Mouse (Mus musculus) kidney, postnatal 10 days (tissue): ENCODE measurements around the gene Cd81.

ENCODE experiments used
- DNase-seq: peaks from one replicate; pipeline ENCODE4 v3.0.0; 2021; ENCODE audit warnings: mixed read lengths

Gene Cd81

DNA sequence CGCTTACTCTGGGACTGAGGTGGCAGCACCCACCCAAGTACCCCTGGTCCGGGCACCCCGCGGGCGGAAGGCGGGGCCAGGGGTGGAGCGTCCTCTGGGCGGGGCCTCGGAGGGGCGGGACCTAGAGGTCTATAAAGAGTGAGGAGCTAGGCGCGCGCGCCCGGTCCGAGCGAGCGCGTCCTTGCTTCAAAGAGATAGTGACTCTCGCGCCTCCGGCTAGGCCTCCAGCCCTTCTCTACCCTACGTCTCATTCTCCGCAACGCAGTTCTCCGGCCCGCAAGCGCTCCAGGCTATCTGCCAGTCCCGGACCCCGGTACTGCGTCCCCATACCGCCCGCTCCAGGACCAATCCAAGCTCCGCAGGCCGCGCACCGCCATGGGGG lies at the start of gene Cd81:
Gene Cd81, plus strand, starts transcription at position 114 of the 382 bp plus-strand sequence.
- DNase-seq = peak; percentile 94

GRCm38 (mm10) chr7:143004727-143005343 lies 47.7 kb upstream of the Cd81 start, which contains the start of gene Tspan32:
TSS of gene Tspan32 (plus strand) at chr7:143005046.
- DNase-seq = no peak

- no peak for DNase-seq
Measured at GRCm38 (mm10) chr7:143005344-143006096, 47.0 kb upstream of the Cd81 start.

DNA sequence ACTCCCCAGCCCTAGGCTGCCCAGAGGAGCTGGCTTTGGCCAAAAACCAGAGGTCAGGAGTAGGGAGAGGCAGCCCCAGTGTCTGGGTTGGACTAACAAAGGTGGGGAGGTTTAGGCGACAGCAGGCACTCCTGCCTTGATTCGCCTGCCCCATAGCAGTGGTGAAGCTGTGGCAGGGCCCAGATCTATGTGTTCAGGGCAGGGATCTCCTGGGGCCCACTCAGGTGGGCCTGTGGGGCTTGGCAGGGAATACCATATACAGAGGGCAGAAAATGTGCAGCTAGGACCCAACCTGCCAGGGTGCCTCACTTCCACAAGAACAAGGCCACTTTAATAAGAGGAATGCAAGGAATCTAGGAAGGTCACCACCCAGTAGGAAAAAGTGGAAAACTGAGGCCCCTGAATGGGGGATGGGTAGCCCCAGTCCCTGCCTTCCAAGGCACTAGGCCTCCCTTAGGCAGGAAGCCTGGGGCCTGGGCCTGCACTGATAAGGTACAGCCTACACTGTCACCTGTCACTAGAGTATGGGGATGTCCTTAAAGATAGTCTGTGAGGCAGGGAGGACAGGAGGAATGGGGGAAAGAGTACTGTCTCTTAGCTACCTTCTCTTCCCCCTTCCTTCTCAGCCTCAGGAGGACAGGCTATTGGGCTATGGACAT lies 46.3 kb upstream of the Cd81 start:
- DNase-seq = no peak

GRCm38 (mm10) chr7:143006756-143007598 lies 45.6 kb upstream of the Cd81 start:
- DNase-seq = no peak

- DNase-seq = peak; percentile 98
Measured at GRCm38 (mm10) chr7:143007599-143008369, 44.8 kb upstream of the Cd81 start.

DNA sequence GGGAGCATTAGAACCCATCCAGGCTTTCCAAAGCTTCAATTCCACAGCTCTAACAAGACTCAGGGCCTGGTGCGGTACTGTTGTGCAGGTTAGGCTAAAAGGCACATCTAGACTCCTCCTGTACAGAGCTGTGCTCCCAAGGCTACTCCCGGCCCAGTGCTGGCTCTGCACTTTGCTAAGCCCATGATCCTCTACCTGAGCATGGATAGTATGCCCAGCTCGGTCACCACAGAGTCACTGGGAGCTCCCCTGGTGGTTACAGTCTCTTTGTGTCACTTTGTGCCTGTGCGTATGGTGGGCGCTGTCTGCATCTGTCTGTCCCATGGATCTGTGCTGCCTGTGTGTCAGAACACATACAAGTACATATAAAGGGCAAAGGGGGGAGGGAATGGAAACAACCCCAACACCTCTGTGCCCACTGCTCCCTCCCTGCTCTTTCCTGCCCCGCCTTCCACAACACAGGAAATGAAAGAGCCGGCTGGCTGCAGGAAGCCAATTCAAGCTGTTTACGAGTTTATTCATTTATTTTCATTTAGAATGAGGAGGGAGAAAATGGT lies 44.1 kb upstream of the Cd81 start:
- peak; percentile 79 for DNase-seq

DNA sequence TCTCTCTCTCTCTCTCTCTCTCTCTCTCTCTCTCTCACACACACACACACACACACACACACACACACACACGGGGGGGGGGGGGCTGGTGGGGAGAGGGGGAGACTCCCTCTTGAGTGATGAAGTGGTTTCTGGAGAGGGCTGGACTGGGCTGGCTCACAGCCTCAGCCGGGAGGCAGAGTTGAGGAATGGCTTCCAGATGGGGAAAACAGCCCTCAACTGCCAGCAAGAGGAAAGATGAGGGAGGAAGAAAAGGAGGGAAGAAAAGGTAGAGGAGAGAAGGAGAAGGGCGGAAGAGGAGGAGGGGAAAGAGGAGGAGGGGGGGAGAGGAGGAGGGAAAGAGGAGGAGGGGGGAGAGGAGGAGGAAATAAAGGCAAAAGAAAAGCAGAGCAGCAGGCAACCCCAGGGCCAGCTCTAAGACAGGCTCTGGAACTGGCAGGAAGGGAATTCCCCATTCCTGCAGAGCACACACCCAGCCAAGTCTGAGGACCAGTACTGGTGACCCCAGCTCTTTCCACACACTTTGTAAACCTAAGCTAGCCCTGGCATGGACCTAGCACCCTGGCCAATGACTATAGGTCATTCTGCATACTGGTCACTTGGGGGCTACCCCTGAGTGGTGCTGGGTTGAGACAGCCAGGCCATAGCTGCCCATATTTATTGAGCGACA lies 43.4 kb upstream of the Cd81 start:
- DNase-seq = peak; percentile 70

DNA sequence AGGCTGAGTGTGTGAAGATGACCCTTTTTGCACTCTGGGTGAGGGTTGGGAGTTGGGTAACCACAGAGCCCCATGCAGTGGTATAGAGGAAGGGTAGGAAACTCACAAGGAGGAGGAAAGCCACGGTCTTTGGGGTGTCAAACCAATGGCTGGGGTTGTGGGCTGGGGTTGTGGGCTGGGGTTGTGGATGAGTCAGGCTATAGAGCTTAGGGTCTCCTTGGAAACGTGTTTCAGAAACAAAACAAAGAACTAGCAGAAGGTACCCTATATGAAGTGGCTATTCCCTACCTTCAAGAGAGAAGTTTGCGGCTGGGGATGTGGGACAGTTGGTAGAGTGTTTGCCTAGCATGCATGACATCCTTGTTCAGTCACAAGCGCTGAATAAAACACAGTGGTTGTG lies 42.5 kb upstream of the Cd81 start:
- DNase-seq = no peak

GRCm38 (mm10) chr7:143011226-143011625 lies 41.3 kb upstream of the Cd81 start:
- no peak for DNase-seq

- DNase-seq = peak; percentile 64
Measured at GRCm38 (mm10) chr7:143012230-143012875, 40.2 kb upstream of the Cd81 start.

- peak; percentile 59 for DNase-seq
Measured at GRCm38 (mm10) chr7:143013420-143014178, 38.9 kb upstream of the Cd81 start.

DNA sequence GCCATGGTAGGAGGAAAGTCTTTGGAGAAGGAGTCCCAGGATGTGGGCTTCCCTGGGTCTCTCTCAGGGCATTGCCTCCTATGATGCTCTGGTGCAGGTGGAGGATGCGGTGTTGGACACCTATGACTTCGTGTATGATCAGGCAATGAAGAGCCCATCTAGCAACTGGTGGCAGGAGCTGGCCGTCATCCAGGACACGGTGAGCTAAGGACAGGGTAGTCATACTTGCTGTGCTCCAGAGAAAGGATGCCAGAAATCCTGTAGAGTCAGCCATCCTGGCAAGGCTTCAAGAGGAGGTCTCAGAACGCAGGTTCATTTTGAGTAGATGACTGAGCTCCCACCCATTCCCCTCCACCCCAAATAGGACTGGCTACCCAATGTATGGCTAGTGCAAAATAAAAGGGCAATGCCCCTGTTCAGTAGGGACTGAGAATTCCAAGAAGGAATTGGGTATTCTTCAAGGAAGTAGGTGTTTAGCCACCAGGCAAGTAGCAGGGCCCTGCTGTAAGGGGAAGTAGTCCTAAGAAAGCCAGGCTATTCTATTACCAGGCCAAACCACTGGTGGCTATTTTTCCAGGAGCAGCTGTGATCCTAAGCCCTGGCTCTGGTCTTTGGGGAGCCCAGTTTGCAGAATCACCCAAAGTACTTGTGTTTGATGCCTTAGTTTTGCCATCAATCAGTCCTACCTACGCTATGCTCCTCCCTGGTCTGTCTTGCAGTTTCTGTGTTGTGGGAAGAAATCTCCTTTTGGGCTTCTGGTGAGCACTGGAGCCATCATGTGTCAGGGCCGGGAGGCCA lies 37.5 kb upstream of the Cd81 start:
- peak; percentile 52 for DNase-seq

DNA sequence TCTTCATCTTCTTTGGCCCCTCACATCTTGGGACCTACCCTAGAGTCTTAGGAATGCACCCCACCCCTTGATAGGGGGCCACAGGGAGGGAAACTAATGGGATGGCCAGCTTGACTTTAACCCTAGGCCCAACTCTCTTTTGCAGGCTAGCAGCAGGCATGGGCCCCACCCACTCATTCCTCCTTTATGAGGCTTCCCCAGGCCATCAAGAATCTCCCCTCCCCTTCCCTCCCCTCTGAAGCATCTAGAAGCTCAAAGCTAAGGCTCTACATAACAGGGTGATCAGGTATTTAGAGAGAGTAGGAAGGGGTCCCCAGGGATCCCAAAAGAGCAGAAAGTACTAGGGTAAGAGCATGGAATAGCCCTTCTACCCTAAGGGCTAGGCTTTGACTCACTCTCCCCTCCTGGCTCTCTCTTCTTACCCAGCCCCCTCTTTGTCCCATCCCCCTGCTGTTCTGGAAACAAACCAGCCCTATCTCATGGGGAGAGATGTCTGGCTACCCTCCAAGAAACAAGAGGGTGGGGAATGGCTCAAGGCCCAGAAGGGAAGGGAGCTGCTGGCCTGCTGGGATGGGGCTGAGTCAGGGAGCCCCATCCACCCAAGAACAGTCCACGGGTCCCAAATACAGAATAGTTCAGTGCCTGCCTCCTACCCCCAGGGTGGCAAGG lies 36.6 kb upstream of the Cd81 start:
- peak; percentile 85 for DNase-seq

- DNase-seq = peak; percentile 51
Measured at GRCm38 (mm10) chr7:143016424-143017142, 36.0 kb upstream of the Cd81 start.

DNA sequence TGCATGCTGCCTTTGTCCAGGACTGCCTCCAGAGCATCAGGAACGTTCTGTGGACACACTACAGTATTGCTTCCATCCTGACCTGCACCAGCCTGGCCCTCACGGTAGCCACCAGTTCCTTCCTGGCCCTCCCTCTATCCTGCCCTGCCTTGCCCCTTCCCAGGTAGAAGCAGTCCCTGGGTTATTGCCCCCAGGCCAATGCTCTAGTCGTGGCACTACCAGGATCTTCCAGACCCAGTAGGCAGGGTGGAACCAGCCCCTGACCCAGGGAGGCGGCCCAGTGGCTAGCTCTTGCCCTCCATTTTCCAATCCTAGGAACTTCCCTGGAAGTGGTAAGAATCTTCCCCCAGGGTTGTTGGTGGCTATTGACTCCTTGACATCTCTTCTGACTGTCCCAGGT lies 35.4 kb upstream of the Cd81 start:
- no peak for DNase-seq

DNA sequence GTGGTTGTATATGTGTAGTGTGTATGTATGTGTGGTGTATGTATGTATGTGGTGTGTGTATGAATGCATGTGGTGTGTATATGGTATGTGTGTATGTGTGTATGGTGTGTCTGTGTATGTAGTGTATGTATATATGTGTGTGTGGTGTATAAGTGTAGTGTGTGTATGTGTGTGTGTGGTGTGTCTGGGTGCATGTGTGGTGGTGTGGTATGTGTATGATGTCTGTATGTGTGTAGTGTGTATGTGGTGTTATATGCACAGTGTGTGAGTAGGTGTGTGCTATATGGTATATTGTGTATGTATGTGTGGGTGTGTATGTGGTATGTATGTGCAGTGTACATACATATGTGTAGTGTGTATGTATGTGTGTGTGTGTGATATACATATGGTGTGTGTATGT lies 32.5 kb upstream of the Cd81 start:
- no peak for DNase-seq

- DNase-seq = no peak
Measured at GRCm38 (mm10) chr7:143020764-143021163, 31.8 kb upstream of the Cd81 start.
